Mouse (Mus musculus): ENCODE data around the gene Gpr68. TPM values are rescaled to one million over a fixed set of nuclear protein-coding genes. Genes with fewer than 3 reads are reported as not detected.

Gpr68 gene
- polyA plus RNA-seq, 1 experiment from 2014 or later = 0.32 TPM

DNA sequence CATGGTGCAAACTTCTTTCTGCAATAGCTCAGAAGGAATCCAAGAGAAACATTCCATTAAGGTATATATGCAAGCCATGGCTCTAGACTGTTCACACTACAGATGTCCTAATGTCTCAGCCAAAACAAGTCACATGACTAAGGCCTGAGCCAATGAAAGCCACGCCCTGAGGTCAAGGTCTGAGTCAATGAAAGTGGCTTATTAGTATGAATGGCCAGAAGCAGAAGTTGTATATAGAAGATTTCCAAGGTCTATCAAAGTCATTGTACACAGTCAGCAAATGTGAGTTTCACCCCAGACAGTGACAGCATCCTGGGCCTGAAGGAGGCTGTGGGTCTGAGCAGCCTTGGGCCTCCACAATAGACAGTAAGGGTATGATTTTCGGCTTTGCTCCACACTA is 77.0 kb downstream of the Gpr68 start:
- 79% methylated on average over 2 of the region's 2 CpGs for WGBS
- no peak for ATAC-seq (ENCODE audit: insufficient read depth)

More for the DNA sequence above, 77.0 kb downstream of the Gpr68 start:
- no peaks in the 10 kb centered on the region for H3K9me3 ChIP-seq (ENCODE audit: low read depth, low read length)
- TF ChIP-seq CTCF (IDR thresholded peaks at IDR 0.05; ENCODE audit: low read depth) = no peak
- no peaks in the 10 kb centered on the region for H3K4me1 ChIP-seq (ENCODE audit: insufficient read depth)
- H3K9ac ChIP-seq = no peak overlapping the region
- H3K27ac ChIP-seq (ENCODE audit: low read depth) = no peak overlapping the region
- DNase-seq = no peak
- H3K4me2 ChIP-seq = no peak overlapping the region
- no peaks in the 10 kb centered on the region for H3K27me3 ChIP-seq (ENCODE audit: insufficient read depth, low read length)
- H3K36me3 ChIP-seq (ENCODE audit: insufficient read depth) = no peaks in the 10 kb centered on the region
- H3K4me3 ChIP-seq (ENCODE audit: low read depth, low read length) = no peak overlapping the region

Other genes starting within 250 kb of the Gpr68 start
- gene Rps6ka5, start 181.2 kb downstream of the Gpr68 start, polyA plus RNA-seq (2014; fragmentation: Nextera tagmentation; extraction: Ambion mirVana) = 4.5 and 4.9 TPM in 2 replicates
- gene Dglucy, start 129.1 kb downstream of the Gpr68 start, polyA plus RNA-seq (2014; fragmentation: Nextera tagmentation; extraction: Ambion mirVana) = 3.8 and 4.4 TPM in 2 replicates
- 14.0 and 15.3 TPM in 2 replicates for gene Ccdc88c, start 120.9 kb upstream of the Gpr68 start, polyA plus RNA-seq (2014; fragmentation: Nextera tagmentation; extraction: Ambion mirVana)
- gene Ppp4r3a, start 175.5 kb upstream of the Gpr68 start, polyA plus RNA-seq (2014; fragmentation: Nextera tagmentation; extraction: Ambion mirVana) = 53.6 and 55.9 TPM in 2 replicates